Mouse (Mus musculus): ENCODE data around the gene Slc4a5. TPM values are rescaled to one million over a fixed set of nuclear protein-coding genes. Genes with fewer than 3 reads are reported as not detected.
"Not testable (repeated sequence)": the region's sequence is repeated elsewhere in the genome, so short reads cannot be mapped to it uniquely, and the experiment has no call there.

Slc4a5 gene
- polyA plus RNA-seq, 1 experiment from 2014 or later, result 0.41 TPM

DNA sequence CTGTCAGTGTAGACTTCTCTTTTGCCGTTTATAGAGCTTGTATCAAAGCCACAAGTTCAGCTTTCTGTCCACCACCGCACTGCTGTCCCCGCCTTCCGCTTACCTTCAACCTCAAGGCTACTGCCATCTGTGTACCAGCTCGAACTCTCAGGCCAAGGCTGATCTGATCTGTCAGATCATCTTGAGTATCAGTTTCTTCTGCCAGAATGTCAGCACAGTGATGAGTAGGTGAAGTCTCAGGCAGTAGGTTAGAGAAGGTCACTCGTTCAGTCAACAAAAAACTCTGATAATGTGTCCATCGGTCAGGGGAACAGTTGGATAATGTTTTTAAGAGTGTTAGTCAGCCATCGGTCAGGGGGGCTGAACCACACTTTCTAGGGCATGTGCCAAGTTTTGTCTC is 125.7 kb downstream of the Slc4a5 start:
- not testable (repeated sequence) for H3K9me3 ChIP-seq; H3K4me3 ChIP-seq; H3K9ac ChIP-seq; H3K27me3 ChIP-seq (replicated peaks); H3K27ac ChIP-seq; H3K4me2 ChIP-seq; ATAC-seq (replicated peaks)
- Histone ChIP-seq H3K36me3 (replicated peaks) (peaks cover 25% of the 10 kb centered on the region), H3K4me1 (peaks cover 11% of the 10 kb centered on the region)
- WGBS, result 92% methylated on average over 8 of the region's 8 CpGs

DNA sequence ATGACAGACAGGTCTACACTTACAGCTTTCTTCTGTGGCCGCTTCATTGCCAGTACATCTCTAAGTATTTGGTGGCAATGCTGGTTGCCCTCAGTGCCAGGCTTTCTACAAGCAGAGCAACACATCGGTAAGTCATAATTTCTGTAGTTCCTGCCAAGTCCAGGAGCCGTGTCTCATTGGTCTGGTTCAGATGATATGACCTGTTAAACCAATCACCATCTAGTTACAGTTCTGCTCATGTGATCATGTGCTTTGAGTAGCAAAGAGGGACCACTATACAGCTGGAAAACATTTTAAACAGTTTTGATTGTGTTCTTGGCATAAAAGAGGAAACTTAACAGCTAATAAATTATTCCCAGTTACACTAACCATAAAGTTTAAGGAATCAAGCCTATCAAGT is 128.3 kb downstream of the Slc4a5 start:
- ATAC-seq (replicated peaks), result no peak
- Histone ChIP-seq H3K4me3 (no peak overlapping the region), H3K27ac (no peak overlapping the region), H3K27me3 (replicated peaks) (no peaks in the 10 kb centered on the region), H3K4me1 (peaks cover 16% of the 10 kb centered on the region), H3K9me3 (no peaks in the 10 kb centered on the region), H3K36me3 (replicated peaks) (peaks cover 3% of the 10 kb centered on the region; the same call in 1 of the 2 replicates), H3K9ac (no peak overlapping the region), H3K4me2 (no peak overlapping the region)
- WGBS, result 96% methylated on average over 3 of the region's 3 CpGs

DNA sequence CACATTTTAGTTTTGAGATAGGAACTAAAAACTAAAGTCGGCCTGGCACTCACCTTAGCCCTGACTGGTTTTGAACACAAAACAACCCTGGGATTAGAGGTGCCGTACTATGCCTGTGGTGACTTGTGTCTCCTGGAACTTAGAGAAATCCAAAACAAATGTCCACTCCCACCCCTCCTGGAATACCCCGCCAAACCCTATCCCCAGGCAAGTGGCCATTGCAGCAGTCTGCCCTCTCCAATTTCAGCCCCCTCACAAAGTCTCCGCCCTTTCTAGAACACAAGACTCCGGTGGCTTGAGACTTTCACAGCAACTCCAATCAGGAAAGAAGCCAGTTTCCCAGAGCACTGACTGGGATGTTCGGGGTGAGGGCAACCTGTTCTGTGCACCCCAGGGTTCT is 129.2 kb downstream of the Slc4a5 start, which contains the start of gene Bola3:
Bola3 (plus strand) TSS at position 275 of the 400 bp plus-strand sequence.
- Histone ChIP-seq H3K4me3 (peak within 1 kb of the TSS; percentile 92), H3K4me1 (peaks cover 16% of the 10 kb centered on the region), H3K4me2 (peak within 1 kb of the TSS; percentile 76), H3K36me3 (replicated peaks) (peaks cover 3% of the 10 kb centered on the region; the same call in 1 of the 2 replicates), H3K27ac (peak within 1 kb of the TSS; percentile 73), H3K27me3 (replicated peaks) (no peaks in the 10 kb centered on the region), H3K9me3 (no peaks in the 10 kb centered on the region), H3K9ac (peak within 1 kb of the TSS; percentile 96)
- ATAC-seq (replicated peaks), result no peak; the same call in none of the 2 replicates
- WGBS, result 29% methylated on average over 6 of the region's 6 CpGs

DNA sequence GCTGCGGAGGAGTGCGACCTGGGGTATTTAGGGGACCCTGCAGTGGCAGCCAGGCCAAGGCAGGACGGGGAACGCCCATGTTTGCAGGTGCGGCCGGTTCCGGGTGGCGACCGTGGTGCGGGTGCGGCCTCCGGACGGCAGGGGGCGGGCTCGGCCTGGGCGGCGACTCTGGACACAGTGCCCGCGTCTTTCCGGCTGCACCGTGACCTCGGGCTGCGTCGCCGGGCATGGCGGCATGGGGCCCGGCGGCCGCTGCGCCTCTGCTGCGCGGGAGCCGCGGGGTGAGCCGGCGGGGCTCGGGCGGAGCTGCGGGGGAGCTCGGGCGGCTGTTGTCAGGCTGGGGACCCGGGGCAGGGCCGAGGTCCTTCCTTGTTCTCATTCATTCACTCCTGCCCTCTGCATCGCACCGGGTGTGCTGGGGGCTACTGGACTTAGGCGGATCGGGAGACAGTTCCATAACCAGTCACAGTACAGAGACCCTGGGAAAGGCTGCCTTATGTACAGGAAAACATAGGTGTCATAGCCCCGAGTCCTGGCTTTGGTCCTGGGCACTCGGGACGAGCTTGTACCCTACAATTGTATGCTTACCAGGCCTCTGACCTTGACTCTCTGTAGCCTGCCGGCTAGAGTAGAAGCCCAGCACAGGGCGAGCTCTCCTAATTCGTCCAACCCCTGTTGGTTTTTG is 129.8 kb downstream of the Slc4a5 start:
- Histone ChIP-seq H3K4me2 (peak overlapping the region; percentile 76), H3K36me3 (replicated peaks) (peaks cover 3% of the 10 kb centered on the region; the same call in 1 of the 2 replicates), H3K9me3 (no peaks in the 10 kb centered on the region), H3K4me1 (peaks cover 16% of the 10 kb centered on the region), H3K27ac (peak overlapping the region; percentile 73), H3K4me3 (peak overlapping the region; percentile 92), H3K27me3 (replicated peaks) (no peaks in the 10 kb centered on the region), H3K9ac (peak overlapping the region; percentile 96)
- under 1% methylated on average over 53 of the region's 53 CpGs for WGBS
- ATAC-seq (replicated peaks), result peak; percentile 96

DNA sequence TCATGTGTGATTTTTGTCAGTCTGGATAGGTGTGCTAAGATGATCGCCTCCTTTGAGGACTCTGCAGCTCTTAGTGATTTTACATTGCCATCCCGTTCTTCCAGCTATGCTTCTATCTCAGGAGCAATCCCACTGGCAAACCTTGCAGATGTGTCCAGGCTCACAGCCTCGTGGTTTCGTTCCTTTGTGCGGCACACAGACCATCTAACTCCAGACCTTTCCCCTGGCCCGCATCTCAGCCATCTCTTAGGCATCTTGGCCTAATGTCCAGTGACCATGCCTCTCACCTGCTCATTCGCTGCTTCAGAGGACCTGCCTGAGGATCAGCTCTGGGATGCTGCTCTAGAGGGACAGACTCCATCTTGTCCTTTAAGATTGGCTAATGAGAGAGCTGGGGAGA is 130.5 kb downstream of the Slc4a5 start:
- Histone ChIP-seq H3K9ac (peak overlapping the region; percentile 96), H3K36me3 (replicated peaks) (peaks cover 10% of the 10 kb centered on the region; the same call in 1 of the 2 replicates), H3K4me2 (peak overlapping the region; percentile 76), H3K27me3 (replicated peaks) (no peaks in the 10 kb centered on the region), H3K27ac (no peak overlapping the region), H3K4me1 (peaks cover 16% of the 10 kb centered on the region), H3K4me3 (peak overlapping the region; percentile 92), H3K9me3 (no peaks in the 10 kb centered on the region)
- no peak for ATAC-seq (replicated peaks)
- WGBS, result 84% methylated on average over 7 of the region's 7 CpGs

DNA sequence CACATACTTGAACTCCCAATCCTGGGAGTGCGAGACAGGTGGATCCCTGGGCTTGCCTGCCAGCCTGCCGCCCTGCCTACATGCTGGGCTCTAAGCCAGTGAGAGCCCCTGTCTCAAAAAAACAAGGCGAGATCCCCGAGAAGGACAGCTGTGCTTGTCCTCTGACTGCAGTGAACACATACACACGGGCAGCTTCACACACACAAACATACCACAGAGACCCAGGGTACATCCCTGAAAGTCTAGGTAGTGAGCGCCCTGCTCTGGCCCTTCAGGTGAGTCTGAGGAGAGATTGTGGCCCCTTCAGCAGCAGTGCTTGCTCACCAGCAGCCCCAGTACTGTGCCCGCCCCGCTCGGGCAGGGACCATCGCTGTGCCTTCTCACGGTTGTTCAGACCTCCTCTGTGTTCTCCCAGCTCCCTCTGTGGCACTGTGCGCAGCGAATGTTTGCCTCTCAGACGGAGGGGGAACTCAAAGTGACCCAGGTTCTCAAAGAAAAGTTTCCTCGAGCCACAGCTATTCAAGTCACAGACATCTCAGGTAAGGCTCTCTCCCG is 131.3 kb downstream of the Slc4a5 start:
- Histone ChIP-seq H3K4me3 (no peak overlapping the region), H3K36me3 (replicated peaks) (peaks cover 12% of the 10 kb centered on the region; the same call in 1 of the 2 replicates), H3K4me2 (no peak overlapping the region), H3K27me3 (replicated peaks) (no peaks in the 10 kb centered on the region), H3K27ac (no peak overlapping the region), H3K9me3 (no peaks in the 10 kb centered on the region), H3K9ac (no peak overlapping the region), H3K4me1 (peaks cover 16% of the 10 kb centered on the region)
- ATAC-seq (replicated peaks), result no peak
- WGBS, result 90% methylated on average over 16 of the region's 16 CpGs

DNA sequence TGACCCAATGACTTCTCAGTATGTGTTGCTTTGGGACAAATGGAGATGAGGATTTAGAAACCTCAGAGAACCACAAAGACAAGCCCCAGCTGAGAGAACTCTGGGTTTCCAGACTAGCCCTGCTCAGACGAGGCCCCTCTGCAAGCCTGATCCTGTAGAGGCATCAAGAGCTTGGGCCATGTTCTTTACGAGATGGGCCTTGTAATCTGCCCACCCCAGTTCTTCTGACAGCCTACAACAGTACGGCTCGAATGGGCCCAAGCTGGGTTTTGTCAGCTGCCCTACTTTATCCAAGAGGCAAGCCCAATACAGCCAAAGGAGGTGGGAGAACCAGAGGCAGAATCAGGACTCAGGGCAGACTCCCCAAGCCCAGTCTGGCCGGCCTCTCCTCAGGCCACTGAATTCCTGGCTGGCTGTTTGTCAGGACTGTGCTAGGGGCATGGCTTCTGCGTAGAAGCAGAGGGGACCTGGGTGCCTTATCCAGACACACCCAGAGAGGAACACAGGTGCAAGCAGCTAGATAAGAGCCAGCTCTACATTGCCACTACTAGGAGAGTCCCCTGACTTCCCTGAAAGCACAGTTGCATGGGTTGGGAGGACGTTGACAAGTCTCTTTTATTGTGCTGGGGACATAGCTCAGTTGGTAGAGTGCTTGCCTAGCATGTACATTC is 132.0 kb downstream of the Slc4a5 start:
- no peak overlapping the region for H3K4me3 ChIP-seq
- no peak for ATAC-seq (replicated peaks)
- no peaks in the 10 kb centered on the region for H3K27me3 ChIP-seq (replicated peaks)
- 85% methylated on average over 7 of the region's 7 CpGs for WGBS
- H3K36me3 ChIP-seq (replicated peaks), result peaks cover 12% of the 10 kb centered on the region; the same call in 1 of the 2 replicates
- no peaks in the 10 kb centered on the region for H3K9me3 ChIP-seq
- H3K27ac ChIP-seq, result no peak overlapping the region
- no peak overlapping the region for H3K9ac ChIP-seq
- no peak overlapping the region for H3K4me2 ChIP-seq
- H3K4me1 ChIP-seq, result peaks cover 17% of the 10 kb centered on the region

DNA sequence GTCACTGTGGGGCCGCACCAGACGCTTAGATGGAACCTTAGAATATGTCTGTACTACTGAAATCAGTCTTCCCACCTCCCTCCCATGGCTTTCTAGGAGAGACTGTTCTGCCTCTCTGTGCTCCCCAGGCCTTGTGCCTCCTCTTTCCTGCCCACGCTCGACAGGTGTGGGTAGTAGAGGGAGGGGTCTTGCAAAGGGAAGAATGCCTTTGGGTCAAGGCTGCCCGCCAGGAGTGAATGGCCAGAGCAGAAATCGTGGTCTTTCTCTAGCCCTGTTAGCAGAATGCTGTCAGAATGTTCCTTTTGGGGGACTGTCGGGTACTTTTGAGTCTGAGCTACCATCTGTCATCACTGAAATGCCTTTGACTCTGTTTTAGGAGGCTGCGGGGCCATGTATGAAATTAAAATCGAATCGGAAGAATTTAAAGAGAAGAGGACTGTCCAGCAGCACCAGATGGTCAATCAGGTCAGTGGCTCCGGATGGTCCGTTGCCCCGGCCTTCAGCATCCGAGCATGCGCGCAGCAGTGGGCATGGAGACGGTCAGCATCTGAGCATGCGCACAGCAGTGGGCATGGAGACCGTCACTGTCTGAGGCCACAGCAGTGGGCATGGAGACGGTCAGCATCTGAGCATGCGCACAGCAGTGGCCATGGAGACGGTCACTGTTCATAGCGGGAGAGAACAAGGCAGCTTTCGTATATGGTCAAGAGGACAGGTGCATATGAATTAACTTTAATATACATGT is 133.2 kb downstream of the Slc4a5 start:
- Histone ChIP-seq H3K4me3 (no peak overlapping the region), H3K9me3 (no peaks in the 10 kb centered on the region), H3K4me2 (no peak overlapping the region), H3K27ac (no peak overlapping the region), H3K4me1 (peaks cover 20% of the 10 kb centered on the region), H3K36me3 (replicated peaks) (peaks cover 12% of the 10 kb centered on the region; the same call in 1 of the 2 replicates), H3K27me3 (replicated peaks) (no peaks in the 10 kb centered on the region), H3K9ac (no peak overlapping the region)
- no peak for ATAC-seq (replicated peaks)
- WGBS, result 90% methylated on average over 24 of the region's 24 CpGs

Other genes with a start within 250 kb of the Slc4a5 start
- gene Dok1, start 186.4 kb upstream of the Slc4a5 start, polyA plus RNA-seq (2015; fragmentation: Nextera tagmentation; extraction: Ambion mirVana), result 2.3 TPM in 2 replicates
- gene Loxl3, start 185.7 kb upstream of the Slc4a5 start, polyA plus RNA-seq (2015; fragmentation: Nextera tagmentation; extraction: Ambion mirVana), result 6.8 and 7.6 TPM in 2 replicates
- gene Aup1, start 165.3 kb upstream of the Slc4a5 start, polyA plus RNA-seq (2015; fragmentation: Nextera tagmentation; extraction: Ambion mirVana), result 182 and 198 TPM in 2 replicates
- gene Htra2, start 164.6 kb upstream of the Slc4a5 start, polyA plus RNA-seq (2015; fragmentation: Nextera tagmentation; extraction: Ambion mirVana), result 79.0 and 81.2 TPM in 2 replicates
- 0.51 and 0.75 TPM in 2 replicates for gene Dqx1, start 162.0 kb upstream of the Slc4a5 start, polyA plus RNA-seq (2015; fragmentation: Nextera tagmentation; extraction: Ambion mirVana)
- gene Tlx2, start 149.5 kb upstream of the Slc4a5 start, polyA plus RNA-seq (2015; fragmentation: Nextera tagmentation; extraction: Ambion mirVana), result not detected in 2 replicates
- gene Pcgf1, start 142.0 kb upstream of the Slc4a5 start, polyA plus RNA-seq (2015; fragmentation: Nextera tagmentation; extraction: Ambion mirVana), result 56.3 and 56.8 TPM in 2 replicates
- gene Lbx2, start 133.5 kb upstream of the Slc4a5 start, polyA plus RNA-seq (2015; fragmentation: Nextera tagmentation; extraction: Ambion mirVana), result 0.36 TPM in 1 of 2 replicates, not detected in the other
- gene Ccdc142, start 118.2 kb upstream of the Slc4a5 start, polyA plus RNA-seq (2015; fragmentation: Nextera tagmentation; extraction: Ambion mirVana), result 6.9 and 8.1 TPM in 2 replicates
- 7.3 and 7.4 TPM in 2 replicates for gene Gm42688, start 118.2 kb upstream of the Slc4a5 start, polyA plus RNA-seq (2015; fragmentation: Nextera tagmentation; extraction: Ambion mirVana)
- 102 and 105 TPM in 2 replicates for gene Mrpl53, start 110.8 kb upstream of the Slc4a5 start, polyA plus RNA-seq (2015; fragmentation: Nextera tagmentation; extraction: Ambion mirVana)
- gene Mogs, start 104.3 kb upstream of the Slc4a5 start, polyA plus RNA-seq (2015; fragmentation: Nextera tagmentation; extraction: Ambion mirVana), result 24.7 and 27.0 TPM in 2 replicates
- gene Wbp1, start 98.3 kb upstream of the Slc4a5 start, polyA plus RNA-seq (2015; fragmentation: Nextera tagmentation; extraction: Ambion mirVana), result 176 and 196 TPM in 2 replicates
- 13.6 and 15.1 TPM in 2 replicates for gene Ino80b, start 94.4 kb upstream of the Slc4a5 start, polyA plus RNA-seq (2015; fragmentation: Nextera tagmentation; extraction: Ambion mirVana)
- 10.9 and 15.3 TPM in 2 replicates for gene Rtkn, start 84.4 kb upstream of the Slc4a5 start, polyA plus RNA-seq (2015; fragmentation: Nextera tagmentation; extraction: Ambion mirVana)
- gene Wdr54, start 63.4 kb upstream of the Slc4a5 start, polyA plus RNA-seq (2015; fragmentation: Nextera tagmentation; extraction: Ambion mirVana), result 20.8 and 21.6 TPM in 2 replicates
- gene 1700003E16Rik, start 63.4 kb upstream of the Slc4a5 start, polyA plus RNA-seq (2015; fragmentation: Nextera tagmentation; extraction: Ambion mirVana), result 9.5 and 12.0 TPM in 2 replicates
- gene Dctn1, start 53.9 kb upstream of the Slc4a5 start, polyA plus RNA-seq (2015; fragmentation: Nextera tagmentation; extraction: Ambion mirVana), result 162 TPM in 2 replicates
- gene Mthfd2, start 106.1 kb downstream of the Slc4a5 start, polyA plus RNA-seq (2015; fragmentation: Nextera tagmentation; extraction: Ambion mirVana), result 28.9 and 31.0 TPM in 2 replicates
- 22.8 and 23.4 TPM in 2 replicates for gene Mob1a, start 106.2 kb downstream of the Slc4a5 start, polyA plus RNA-seq (2015; fragmentation: Nextera tagmentation; extraction: Ambion mirVana)
- 44.0 and 54.3 TPM in 2 replicates for gene Bola3, start 129.3 kb downstream of the Slc4a5 start, polyA plus RNA-seq (2015; fragmentation: Nextera tagmentation; extraction: Ambion mirVana)
- 60.9 and 76.8 TPM in 2 replicates for gene Tet3, start 239.3 kb downstream of the Slc4a5 start, polyA plus RNA-seq (2015; fragmentation: Nextera tagmentation; extraction: Ambion mirVana)

Data from midbrain, embryonic 15.5 days (tissue).